ENCODE assay signal across 9 mouse cellular contexts in the genomic region with DNA sequence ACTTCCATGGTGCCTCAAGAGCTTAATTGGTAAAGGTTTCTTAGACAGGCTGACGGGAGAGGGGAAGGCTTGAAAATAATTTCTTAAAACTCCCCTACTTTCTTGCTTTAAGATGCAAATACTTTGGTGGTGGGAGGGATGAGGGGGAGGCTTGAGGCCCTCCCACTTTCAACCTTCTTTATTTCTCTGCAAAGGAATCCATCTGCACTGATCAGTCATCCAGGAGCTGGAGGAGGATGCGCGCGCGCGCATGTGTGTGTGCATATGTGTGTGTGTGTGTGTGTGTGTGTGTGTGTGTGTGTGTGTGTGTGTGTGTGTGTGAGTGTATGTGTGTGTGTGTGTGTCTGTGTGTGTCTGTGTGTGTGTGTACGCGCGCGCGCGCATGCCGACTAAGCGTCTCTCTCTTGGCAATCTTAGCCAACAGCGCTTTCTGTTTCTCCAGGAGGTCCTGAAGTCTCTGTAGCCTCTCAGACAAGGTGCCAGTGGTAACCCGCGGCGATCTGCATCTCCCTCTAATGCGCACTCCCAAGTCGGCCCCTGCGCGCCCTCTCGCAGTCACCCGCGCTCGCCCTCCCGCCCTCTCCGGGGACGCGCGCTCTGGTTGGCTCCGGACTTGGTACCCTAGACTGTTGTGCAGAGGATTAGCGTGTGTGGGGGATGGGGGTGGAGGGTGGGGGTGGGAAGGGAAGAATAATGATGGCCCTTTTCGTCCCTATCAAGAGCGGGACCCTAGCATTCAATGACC. TPM values are rescaled to one million over a fixed set of nuclear protein-coding genes. Genes with fewer than 3 reads are reported as not detected.
DNase-seq lines count a peak whose midpoint lies in the region; ATAC-seq and TF ChIP-seq lines count a peak whose summit lies in the region.
"Had no signal": no experiment of that assay in that cellular context is flagged by ENCODE, and none has a peak within 500 bp of the region (broad histone marks: within the 10 kb centered on the region; RNA-seq: fewer than 3 reads in every experiment).

A gene (plus strand): TSS at position 368 of the 745 bp plus-strand sequence.

- H3K36me3 ChIP-seq in forebrain, embryonic 12.5 days (replicated peaks): no peaks in the 10 kb centered on the region
- H3K36me3 ChIP-seq in midbrain, embryonic 13.5 days: no peaks in the 10 kb centered on the region

- H3K27me3 ChIP-seq in forebrain, embryonic 12.5 days: no peaks in the 10 kb centered on the region
- no peaks in the 10 kb centered on the region for H3K27me3 ChIP-seq in midbrain, embryonic 13.5 days

- H3K4me1 ChIP-seq in forebrain, embryonic 12.5 days: peaks cover 16% of the 10 kb centered on the region
- peaks cover 20% of the 10 kb centered on the region for H3K4me1 ChIP-seq in midbrain, embryonic 13.5 days (replicated peaks)

- peak; percentile 92 for ATAC-seq in forebrain, embryonic 12.5 days (ENCODE audit: low FRiP score)
- ATAC-seq in midbrain, embryonic 13.5 days: peak; percentile 94

- no peak for TF ChIP-seq POLR2A in brain, embryonic 14.5 days (IDR thresholded peaks at IDR 0.05; ENCODE audit: borderline replicate concordance, extremely low read depth, insufficient read depth, insufficient read length, poor library complexity, severe bottlenecking)

- WGBS in forebrain, embryonic 12.5 days: 2% methylated on average over 28 of the region's 35 CpGs
- 2% methylated on average over 33 of the region's 35 CpGs for WGBS in midbrain, embryonic 13.5 days

- H3K9ac ChIP-seq in forebrain, embryonic 12.5 days: peak within 1 kb of the TSS; percentile 68
- H3K9ac ChIP-seq in midbrain, embryonic 13.5 days (replicated peaks): peak within 1 kb of the TSS; percentile 69

- H3K4me2 ChIP-seq in forebrain, embryonic 12.5 days: peak within 1 kb of the TSS; percentile 88
- H3K4me2 ChIP-seq in midbrain, embryonic 13.5 days (replicated peaks): peak within 1 kb of the TSS; percentile 68

- H3K27ac ChIP-seq in forebrain, embryonic 12.5 days: peak within 1 kb of the TSS; percentile 79
- peak within 1 kb of the TSS; percentile 74 for H3K27ac ChIP-seq in midbrain, embryonic 13.5 days

- H3K4me3 ChIP-seq in forebrain, embryonic 12.5 days (replicated peaks): peak within 1 kb of the TSS; percentile 56
- peak within 1 kb of the TSS; percentile 55 for H3K4me3 ChIP-seq in midbrain, embryonic 13.5 days (replicated peaks)
- H3K4me3 ChIP-seq: erythroblast, embryonic 14.5 days had no signal

- no peak for TF ChIP-seq CTCF in brain, embryonic 14.5 days (IDR thresholded peaks at IDR 0.05; ENCODE audit: borderline replicate concordance, extremely low read depth, insufficient read depth, insufficient read length)

- DNase-seq in adrenal gland, postnatal 25 days: peak; percentile 6
- no peak for DNase-seq in adrenal gland, adult 2 months
- DNase-seq in brain, embryonic 14.5 days (ENCODE audit: low read depth): peak; percentile 88
- DNase-seq in layer of hippocampus, postnatal 14 days (ENCODE audit: low spot score in 2 of 2): peak; percentile 33 to 56
- DNase-seq in spleen, postnatal 36 days (ENCODE audit: low spot score in 2 of 2): no peak
- DNase-seq in lung, postnatal 4 days: no peak

- no peaks in the 10 kb centered on the region for H3K9me3 ChIP-seq in forebrain, embryonic 12.5 days
- no peaks in the 10 kb centered on the region for H3K9me3 ChIP-seq in midbrain, embryonic 13.5 days

RNA-seq across cellular contexts. Expression of the gene that starts here (rescaled TPM):
- not detected in 2 replicates for total RNA-seq in adrenal gland, postnatal 25 days (2021)
- under 1 TPM in 1 of 2 experiments, not detected in 1; 0.26 TPM for total RNA-seq in adrenal gland, adult 2 months (2021)
- polyA plus RNA-seq in adrenal gland, adult 2 months (2012; rRNA removed): not detected in 2 replicates
- polyA plus RNA-seq in brain, embryonic 14.5 days (2012; rRNA removed): 8.9 and 9.7 TPM in 2 replicates
- polyA plus RNA-seq in forebrain, embryonic 12.5 days (2016; fragmentation: Nextera tagmentation; extraction: Ambion mirVana): 11.9 and 15.2 TPM in 2 replicates
- 1 to 10 TPM; 3.7 to 4.6 TPM for total RNA-seq in layer of hippocampus, postnatal 14 days (2021)
- polyA plus RNA-seq in midbrain, embryonic 13.5 days (2015; fragmentation: Nextera tagmentation; extraction: Ambion mirVana): 9.6 and 10.4 TPM in 2 replicates
- polyA plus RNA-seq: erythroblast, embryonic 14.5 days had no signal

Comparison
In these comparisons a context has a peak if more than half of its experiments do, and no peak if none do; other contexts are left out.
1. Peak in DNase-seq in adrenal gland, postnatal 25 days; RNA of the gene not detected or under 1 TPM.
2. DNase-seq: peak in brain, embryonic 14.5 days (single experiment) and layer of hippocampus, postnatal 14 days (2 of 2); none in adrenal gland, adult 2 months (single experiment), spleen, postnatal 36 days (0 of 2) and lung, postnatal 4 days (0 of 2).